Mouse (Mus musculus) liver, embryonic 16.5 days (tissue): Measurements from ENCODE around the gene Ptpn13. TPM values are rescaled to one million over a fixed set of nuclear protein-coding genes. Genes with fewer than 3 reads are reported as not detected.

Experiments used
- ATAC-seq: fragments of 200-750 bp; cut with Nextera tagmentation; 2 replicates; pipeline ENCODE4 v1.8.0; 2017; ENCODE audit warnings: low read depth, mild to moderate bottlenecking, moderate number of reproducible peaks, moderate library complexity
- H3K27ac ChIP-seq: fragments of 300-500 bp; sonication (generic); 2 replicates; pipeline ENCODE4 v1.5.1; 2014; ENCODE audit warnings: mild to moderate bottlenecking, low read length
- H3K27me3 ChIP-seq: fragments of 300-500 bp; sonication (generic); 2 replicates; pipeline ENCODE4 v1.6.1; 2014; ENCODE audit warnings: low read depth, low read length, mixed read lengths; ENCODE audit not compliant: control insufficient read depth, insufficient read depth
- H3K36me3 ChIP-seq: fragments of 300-500 bp; sonication (generic); 2 replicates; pipeline ENCODE4 v1.6.1; 2014; ENCODE audit warnings: mild to moderate bottlenecking; ENCODE audit not compliant: control insufficient read depth, insufficient read depth
- H3K4me1 ChIP-seq: fragments of 300-500 bp; sonication (generic); 2 replicates; pipeline ENCODE4 v1.6.1; 2014; ENCODE audit warnings: low read depth, low read length, mixed read lengths; ENCODE audit not compliant: control insufficient read depth
- H3K4me2 ChIP-seq: fragments of 300-500 bp; sonication (generic); 2 replicates; pipeline ENCODE4 v1.6.1; 2014; ENCODE audit warnings: low read depth, low read length, mixed read lengths
- H3K4me3 ChIP-seq: fragments of 300-500 bp; sonication (generic); 2 replicates; pipeline ENCODE4 v1.5.1; 2014; ENCODE audit warnings: low read depth, mild to moderate bottlenecking, low read length
- H3K9ac ChIP-seq: fragments of 300-500 bp; sonication (generic); 2 replicates; pipeline ENCODE4 v1.6.1; 2014; ENCODE audit warnings: low read depth, low read length
- H3K9me3 ChIP-seq: fragments of 300-500 bp; sonication (generic); replicated peaks from 2 replicates; pipeline ENCODE4 v1.6.1; 2016; ENCODE audit warnings: low read length; ENCODE audit not compliant: control insufficient read depth
- WGBS: fragments of 180-500 bp; shearing (Covaris S2); extraction: QIAGEN DNeasy Blood & Tissue Kit; methylation state at CpG from one replicate; pipeline ENCODE4 v1.1.7; 2014; ENCODE audit not compliant: insufficient replicate concordance; 5-methylcytosine and 5-hydroxymethylcytosine counted together
- polyA plus RNA-seq: library from polyadenylated mRNA; unstranded; fragments of >200 nt; fragmentation: Nextera tagmentation; extraction: Ambion mirVana; gene quantifications from 2 replicates; pipeline ENCODE4 v1.2.1, GENCODE M21; 2015

Ptpn13 gene
- polyA plus RNA-seq, 1 experiment from 2014 or later = 0.78 TPM

GRCm38 (mm10) chr5:103447806-103448416 is 22.9 kb downstream of the Ptpn13 start:
- H3K27me3 ChIP-seq = no peaks in the 10 kb centered on the region
- no peaks in the 10 kb centered on the region for H3K36me3 ChIP-seq
- no peak overlapping the region for H3K4me3 ChIP-seq
- no peak overlapping the region for H3K4me2 ChIP-seq
- H3K9me3 ChIP-seq = no peaks in the 10 kb centered on the region
- no peak overlapping the region for H3K27ac ChIP-seq
- H3K4me1 ChIP-seq = no peaks in the 10 kb centered on the region
- WGBS = 77% methylated on average over 17 of the region's 17 CpGs
- no peak overlapping the region for H3K9ac ChIP-seq
- no peak for ATAC-seq

DNA sequence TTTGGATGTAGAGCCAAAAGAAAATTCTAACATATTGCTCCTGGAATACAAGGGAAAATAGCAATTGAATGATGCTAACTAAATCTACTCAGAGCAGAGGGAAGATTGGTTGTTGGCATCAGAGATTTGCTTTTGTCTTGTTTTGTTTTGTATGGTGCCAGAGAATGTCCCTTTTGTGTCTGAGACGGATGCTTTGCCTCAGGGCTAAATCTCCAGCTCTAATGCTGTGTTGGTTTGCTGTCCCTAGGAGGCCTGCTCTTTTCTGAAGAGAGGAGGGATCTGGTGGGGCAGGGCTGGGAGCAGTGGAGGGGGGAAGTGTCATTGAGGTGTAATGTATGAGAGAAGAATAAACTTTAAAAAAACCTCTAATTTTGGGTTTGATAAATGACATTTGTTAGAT is 23.5 kb downstream of the Ptpn13 start:
- H3K36me3 ChIP-seq = no peaks in the 10 kb centered on the region
- H3K27ac ChIP-seq = no peak overlapping the region
- ATAC-seq = no peak
- no peak overlapping the region for H3K4me3 ChIP-seq
- H3K4me2 ChIP-seq = no peak overlapping the region
- 55% methylated on average over 1 of the region's 1 CpGs for WGBS
- no peak overlapping the region for H3K9ac ChIP-seq
- no peaks in the 10 kb centered on the region for H3K9me3 ChIP-seq
- no peaks in the 10 kb centered on the region for H3K4me1 ChIP-seq
- H3K27me3 ChIP-seq = no peaks in the 10 kb centered on the region

GRCm38 (mm10) chr5:103450663-103451062 is 25.7 kb downstream of the Ptpn13 start:
- 70% methylated on average over 1 of the region's 1 CpGs for WGBS

GRCm38 (mm10) chr5:103453361-103454140 is 28.6 kb downstream of the Ptpn13 start:
- H3K27ac ChIP-seq = no peak overlapping the region
- ATAC-seq = no peak
- H3K27me3 ChIP-seq = no peaks in the 10 kb centered on the region
- no peak overlapping the region for H3K4me2 ChIP-seq
- WGBS = 67% methylated on average over 14 of the region's 14 CpGs
- no peaks in the 10 kb centered on the region for H3K36me3 ChIP-seq
- no peak overlapping the region for H3K9ac ChIP-seq
- no peak overlapping the region for H3K4me3 ChIP-seq
- H3K4me1 ChIP-seq = no peaks in the 10 kb centered on the region
- H3K9me3 ChIP-seq = no peaks in the 10 kb centered on the region

More at GRCm38 (mm10) chr5:103450663-103451062, 25.7 kb downstream of the Ptpn13 start:
- H3K36me3 ChIP-seq = no peaks in the 10 kb centered on the region
- no peak for ATAC-seq
- H3K27ac ChIP-seq = no peak overlapping the region
- no peak overlapping the region for H3K4me3 ChIP-seq
- no peaks in the 10 kb centered on the region for H3K27me3 ChIP-seq
- no peaks in the 10 kb centered on the region for H3K4me1 ChIP-seq
- H3K4me2 ChIP-seq = no peak overlapping the region
- H3K9me3 ChIP-seq = no peaks in the 10 kb centered on the region
- H3K9ac ChIP-seq = no peak overlapping the region

- no peaks in the 10 kb centered on the region for H3K4me1 ChIP-seq
- H3K4me3 ChIP-seq = no peak overlapping the region
- no peak overlapping the region for H3K27ac ChIP-seq
- no peak for ATAC-seq
- H3K9ac ChIP-seq = no peak overlapping the region
- no peak overlapping the region for H3K4me2 ChIP-seq
- no peaks in the 10 kb centered on the region for H3K9me3 ChIP-seq
- 49% methylated on average over 1 of the region's 1 CpGs for WGBS
- H3K36me3 ChIP-seq = no peaks in the 10 kb centered on the region
- no peaks in the 10 kb centered on the region for H3K27me3 ChIP-seq
Measured at GRCm38 (mm10) chr5:103456794-103457193, 31.8 kb downstream of the Ptpn13 start.

DNA sequence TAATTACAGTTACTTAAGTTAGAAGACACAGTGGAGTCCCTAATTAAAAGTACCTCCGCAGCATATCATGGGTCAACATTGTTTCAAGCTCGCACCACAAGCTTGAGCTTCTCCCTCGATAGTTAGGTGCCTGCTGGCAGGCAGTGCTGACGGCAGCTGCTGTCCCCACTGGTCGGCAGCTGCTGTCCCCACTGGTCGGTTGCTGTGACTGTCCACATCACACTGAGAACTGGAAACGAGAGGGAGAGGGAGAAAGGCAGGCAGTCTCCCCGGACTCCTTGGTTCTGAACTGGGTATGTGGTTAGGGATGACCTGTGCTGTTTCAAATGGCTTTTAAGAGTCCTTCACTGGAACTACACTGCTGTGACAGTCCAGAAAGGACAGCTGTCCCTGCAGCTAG is 33.4 kb downstream of the Ptpn13 start:
- H3K4me1 ChIP-seq = no peaks in the 10 kb centered on the region
- H3K27me3 ChIP-seq = no peaks in the 10 kb centered on the region
- no peak overlapping the region for H3K9ac ChIP-seq
- H3K9me3 ChIP-seq = no peaks in the 10 kb centered on the region
- no peaks in the 10 kb centered on the region for H3K36me3 ChIP-seq
- 47% methylated on average over 8 of the region's 8 CpGs for WGBS
- ATAC-seq = no peak
- H3K4me2 ChIP-seq = no peak overlapping the region
- H3K4me3 ChIP-seq = no peak overlapping the region
- no peak overlapping the region for H3K27ac ChIP-seq

DNA sequence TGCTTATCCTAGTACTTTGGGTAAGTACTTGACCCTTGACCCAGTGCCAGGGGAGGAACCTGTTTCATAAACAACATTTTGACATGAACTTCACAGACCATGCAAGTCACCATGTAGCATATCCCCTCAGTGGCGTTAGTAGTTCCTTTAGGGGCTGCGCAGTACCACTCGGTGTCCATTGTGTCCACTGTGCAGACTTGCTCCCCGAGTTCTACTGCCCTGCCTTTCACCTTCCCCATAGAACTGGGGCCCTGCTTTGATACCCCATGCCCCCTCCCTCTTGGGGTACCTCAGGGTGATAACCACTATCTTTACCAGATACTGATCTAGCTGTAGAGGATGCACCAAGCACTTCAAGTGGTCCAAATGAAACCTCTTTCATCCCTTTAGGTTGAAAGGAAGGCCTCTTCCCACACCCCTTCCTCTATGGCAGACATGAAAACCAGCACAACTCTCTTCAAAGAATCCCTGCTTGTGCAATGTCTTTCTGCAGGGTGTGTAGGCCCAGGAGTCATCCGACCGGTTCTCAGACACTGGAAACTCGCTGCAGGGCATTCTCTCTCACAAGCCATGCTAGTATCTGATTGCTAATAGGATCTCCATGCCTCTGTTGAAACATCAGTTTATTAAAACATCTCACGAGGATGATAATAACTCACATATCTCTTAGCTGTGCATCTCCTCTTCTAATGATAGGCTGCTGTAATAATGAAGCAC is 34.1 kb downstream of the Ptpn13 start:
- Histone ChIP-seq H3K27ac (no peak overlapping the region), H3K4me2 (no peak overlapping the region), H3K9ac (no peak overlapping the region), H3K9me3 (no peaks in the 10 kb centered on the region), H3K27me3 (no peaks in the 10 kb centered on the region), H3K36me3 (no peaks in the 10 kb centered on the region), H3K4me1 (no peaks in the 10 kb centered on the region), H3K4me3 (no peak overlapping the region)
- no peak for ATAC-seq
- WGBS = 66% methylated on average over 8 of the region's 8 CpGs

DNA sequence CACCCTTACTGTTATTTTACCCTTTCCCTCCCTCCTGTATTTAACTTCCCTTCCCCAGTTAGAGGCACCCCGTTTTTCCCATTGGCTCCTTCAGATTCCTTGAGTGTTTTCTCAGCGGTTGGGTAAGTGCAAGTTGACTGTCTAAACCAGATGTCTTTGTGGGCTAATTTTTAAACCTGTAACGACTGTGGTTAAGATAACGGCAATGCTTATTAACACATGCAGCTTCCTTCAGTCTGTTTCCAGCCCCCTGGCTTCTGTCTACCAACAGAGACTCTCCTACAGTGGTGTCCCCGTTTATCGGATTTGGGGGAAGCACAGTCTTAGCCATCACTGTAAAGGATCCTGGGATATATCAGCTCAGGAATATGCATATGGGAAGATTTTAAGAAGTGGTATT is 35.9 kb downstream of the Ptpn13 start:
- H3K4me3 ChIP-seq = no peak overlapping the region
- ATAC-seq = no peak

More for the DNA sequence above, 35.9 kb downstream of the Ptpn13 start:
- no peaks in the 10 kb centered on the region for H3K4me1 ChIP-seq
- no peak overlapping the region for H3K27ac ChIP-seq
- H3K36me3 ChIP-seq = no peaks in the 10 kb centered on the region
- H3K4me2 ChIP-seq = no peak overlapping the region
- no peaks in the 10 kb centered on the region for H3K9me3 ChIP-seq
- H3K9ac ChIP-seq = no peak overlapping the region
- no peaks in the 10 kb centered on the region for H3K27me3 ChIP-seq
- 33% methylated on average over 6 of the region's 6 CpGs for WGBS
